In genomic region chr2:120849449-120850423, GRCm38 (mm10) we compare ENCODE assay signal across 8 mouse cellular contexts. TPM values are rescaled to one million over a fixed set of nuclear protein-coding genes. Genes with fewer than 3 reads are reported as not detected.
DNase-seq lines count a peak whose midpoint lies in the region; ATAC-seq and TF ChIP-seq lines count a peak whose summit lies in the region.

Cdan1 (minus strand) TSS chr2:120850128.

- H3K4me3 ChIP-seq in intestine, embryonic 16.5 days (ENCODE audit: low read length) = peak within 1 kb of the TSS; percentile 94
- peak within 1 kb of the TSS; percentile 90 for H3K4me3 ChIP-seq in liver, embryonic 12.5 days
- peak within 1 kb of the TSS; percentile 64 for H3K4me3 ChIP-seq in thymus, adult 2 months (ENCODE audit: control insufficient read depth, insufficient read depth, low read length)

- ATAC-seq in intestine, embryonic 16.5 days = peak; percentile 77
- ATAC-seq in liver, embryonic 12.5 days = peak; percentile 70

- peaks cover 6% of the 10 kb centered on the region; the same call in 1 of the 2 replicates for H3K4me1 ChIP-seq in intestine, embryonic 16.5 days (ENCODE audit: control insufficient read depth, insufficient read depth, low read length)
- H3K4me1 ChIP-seq in liver, embryonic 12.5 days = peaks cover 28% of the 10 kb centered on the region
- H3K4me1 ChIP-seq in thymus, adult 2 months (replicated peaks; ENCODE audit: control insufficient read depth, insufficient read depth, low read length) = peaks cover 13% of the 10 kb centered on the region

- H3K27ac ChIP-seq in intestine, embryonic 16.5 days (ENCODE audit: low read length) = peak within 1 kb of the TSS; percentile 61
- H3K27ac ChIP-seq in liver, embryonic 12.5 days = peak within 1 kb of the TSS; percentile 75
- no peak within 1 kb of the TSS for H3K27ac ChIP-seq in thymus, adult 2 months (ENCODE audit: control insufficient read depth, insufficient read depth, low read length)

- H3K36me3 ChIP-seq in intestine, embryonic 16.5 days (ENCODE audit: control insufficient read depth, insufficient read depth, low read length) = no peaks in the 10 kb centered on the region
- H3K36me3 ChIP-seq in liver, embryonic 12.5 days = no peaks in the 10 kb centered on the region
- H3K36me3 ChIP-seq in thymus, adult 2 months (ENCODE audit: control insufficient read depth, insufficient read depth, low read length) = no peaks in the 10 kb centered on the region

- no peak for TF ChIP-seq CTCF in thymus, adult 2 months (IDR thresholded peaks at IDR 0.05; ENCODE audit: borderline replicate concordance, control insufficient read depth, extremely low read depth, insufficient read depth, low read length, poor library complexity)

- no peaks in the 10 kb centered on the region for H3K27me3 ChIP-seq in intestine, embryonic 16.5 days (replicated peaks; ENCODE audit: control insufficient read depth, insufficient read depth, low read length)
- H3K27me3 ChIP-seq in liver, embryonic 12.5 days (replicated peaks) = no peaks in the 10 kb centered on the region
- no peaks in the 10 kb centered on the region for H3K27me3 ChIP-seq in thymus, adult 2 months (ENCODE audit: control insufficient read depth, insufficient read depth, low read length)

- peak; percentile 43 to 51 for DNase-seq in lung, adult 18-20 months
- no peak for DNase-seq in lung, postnatal 4 days
- DNase-seq in cerebellum, postnatal 25 days = peak; percentile 73 to 75
- peak; percentile 32 for DNase-seq in gastrocnemius, postnatal 14 days
- peak; percentile 70 for DNase-seq in neural tube, embryonic 10.5 days (ENCODE audit: extremely low spot score, low spot score)
- DNase-seq in thymus, adult 2 months = peak; percentile 60

- H3K4me2 ChIP-seq in intestine, embryonic 16.5 days (ENCODE audit: low read depth, low read length) = peak within 1 kb of the TSS; percentile 92
- peak within 1 kb of the TSS; percentile 87 for H3K4me2 ChIP-seq in liver, embryonic 12.5 days

- under 1% methylated on average over 68 of the region's 71 CpGs for WGBS in intestine, embryonic 16.5 days
- 1% methylated on average over 71 of the region's 71 CpGs for WGBS in liver, embryonic 12.5 days (ENCODE audit: insufficient replicate concordance)
- 4% methylated on average over 65 of the region's 71 CpGs for WGBS in thymus, adult 2 months

- no peaks in the 10 kb centered on the region for H3K9me3 ChIP-seq in intestine, embryonic 16.5 days (ENCODE audit: control insufficient read depth, low read length)
- H3K9me3 ChIP-seq in liver, embryonic 12.5 days (replicated peaks) = no peaks in the 10 kb centered on the region

- peak within 1 kb of the TSS; percentile 80 for H3K9ac ChIP-seq in intestine, embryonic 16.5 days (ENCODE audit: low read depth, low read length)
- H3K9ac ChIP-seq in liver, embryonic 12.5 days = peak within 1 kb of the TSS; percentile 82

- TF ChIP-seq POLR2A in thymus, adult 2 months (IDR thresholded peaks at IDR 0.05; ENCODE audit: control insufficient read depth, extremely low read depth, insufficient read depth, low read length, poor library complexity) = no peak; the same call in 1 of the 2 replicates

- intact Hi-C loops in gastrocnemius, postnatal 14 days (cut with DNase I; ENCODE audit: low total_unique reads) = no loop called here

RNA-seq across cellular contexts. Expression of gene Cdan1, which starts in this region (rescaled TPM):
- 1 to 10 TPM; 5.0 to 5.8 TPM for total RNA-seq in gastrocnemius, postnatal 14 days (2021)
- polyA plus RNA-seq in intestine, embryonic 16.5 days (2015; fragmentation: Nextera tagmentation; extraction: Ambion mirVana) = 3.6 and 4.1 TPM in 2 replicates
- 8.9 and 10.3 TPM in 2 replicates for polyA plus RNA-seq in liver, embryonic 12.5 days (2016; fragmentation: Nextera tagmentation; extraction: Ambion mirVana)
- 102 and 107 TPM in 2 replicates for polyA plus RNA-seq in thymus, adult 2 months (2012; rRNA removed)

Comparison
In these comparisons a context has a peak if more than half of its experiments do, and no peak if none do; other contexts are left out.
1. DNase-seq: peak in lung, adult 18-20 months (2 of 2), cerebellum, postnatal 25 days (2 of 2), gastrocnemius, postnatal 14 days (single experiment), neural tube, embryonic 10.5 days (single experiment) and thymus, adult 2 months (single experiment); none in lung, postnatal 4 days (0 of 2).
2. Peak in every context shown above with its lines, with median percentiles within 50 percentile points of each other: H3K4me3 ChIP-seq.